8 mouse cellular contexts compared by ENCODE assay signal in genomic region chr3:82047100-82047753, GRCm38 (mm10). TPM values are rescaled to one million over a fixed set of nuclear protein-coding genes. Genes with fewer than 3 reads are reported as not detected.
DNase-seq lines count a peak whose midpoint lies in the region; ATAC-seq and TF ChIP-seq lines count a peak whose summit lies in the region.
"Had no signal": no experiment of that assay in that cellular context is flagged by ENCODE, and none has a peak within 500 bp of the region (broad histone marks: within the 10 kb centered on the region; RNA-seq: fewer than 3 reads in every experiment).

No protein-coding gene starts in this region.

- H3K9me3 ChIP-seq in liver, embryonic 11.5 days (ENCODE audit: control insufficient read depth, low read length), result no peaks in the 10 kb centered on the region
- no peaks in the 10 kb centered on the region for H3K9me3 ChIP-seq in ES-E14 (ENCODE audit: control insufficient read depth, insufficient read depth, low read depth, low read length)
- H3K9me3 ChIP-seq in forebrain, embryonic 16.5 days (ENCODE audit: control insufficient read depth, low read length), result no peaks in the 10 kb centered on the region
- H3K9me3 ChIP-seq in limb, embryonic 10.5 days (replicated peaks), result no peaks in the 10 kb centered on the region

- no peak overlapping the region for H3K9ac ChIP-seq in liver, embryonic 11.5 days (ENCODE audit: low read depth, low read length)
- no peak overlapping the region for H3K9ac ChIP-seq in ES-E14 (ENCODE audit: insufficient read depth, low read depth, low read length, poor library complexity, severe bottlenecking)
- H3K9ac ChIP-seq in forebrain, embryonic 16.5 days (replicated peaks; ENCODE audit: low read depth, low read length), result no peak overlapping the region

- H3K4me3 ChIP-seq in liver, embryonic 11.5 days (ENCODE audit: low read depth, low read length), result no peak overlapping the region
- no peak overlapping the region for H3K4me3 ChIP-seq in ES-E14 (ENCODE audit: insufficient read depth in 1 of 2, low read depth in 1 of 2, low read length in 2 of 2, poor library complexity in 1 of 2, severe bottlenecking in 1 of 2)
- no peak overlapping the region for H3K4me3 ChIP-seq in bone marrow, adult 2 months (replicated peaks; ENCODE audit: control insufficient read depth, low read depth, low read length)
- no peak overlapping the region for H3K4me3 ChIP-seq in forebrain, embryonic 16.5 days (replicated peaks; ENCODE audit: low read length)
- no peak overlapping the region for H3K4me3 ChIP-seq in limb, embryonic 10.5 days

- TF ChIP-seq CTCF in bone marrow, adult 2 months (IDR thresholded peaks at IDR 0.05; ENCODE audit: control insufficient read depth, insufficient read depth, low read length), result peak; percentile 11; the same call in 1 of the 2 replicates

- no peaks in the 10 kb centered on the region for H3K4me1 ChIP-seq in liver, embryonic 11.5 days (replicated peaks; ENCODE audit: control insufficient read depth, insufficient read depth, low read length)
- H3K4me1 ChIP-seq in ES-E14 (ENCODE audit: control insufficient read depth in 2 of 2, insufficient read depth in 2 of 2, low read length in 2 of 2, poor library complexity in 1 of 2), result no peaks in the 10 kb centered on the region
- no peaks in the 10 kb centered on the region for H3K4me1 ChIP-seq in bone marrow, adult 2 months (ENCODE audit: control insufficient read depth, insufficient read depth, low read length)
- peaks cover 10% of the 10 kb centered on the region for H3K4me1 ChIP-seq in forebrain, embryonic 16.5 days (replicated peaks; ENCODE audit: control insufficient read depth, insufficient read depth, low read length)
- H3K4me1 ChIP-seq in limb, embryonic 10.5 days, result peaks cover 11% of the 10 kb centered on the region; the same call in 1 of the 2 replicates

- H3K36me3 ChIP-seq in liver, embryonic 11.5 days (ENCODE audit: control insufficient read depth, insufficient read depth, low read length), result no peaks in the 10 kb centered on the region
- H3K36me3 ChIP-seq in ES-E14 (ENCODE audit: control insufficient read depth, insufficient read depth, low read length, poor library complexity, severe bottlenecking), result no peaks in the 10 kb centered on the region
- no peaks in the 10 kb centered on the region for H3K36me3 ChIP-seq in forebrain, embryonic 16.5 days (ENCODE audit: control insufficient read depth, insufficient read depth)
- H3K36me3 ChIP-seq in limb, embryonic 10.5 days, result no peaks in the 10 kb centered on the region

- H3K27ac ChIP-seq in liver, embryonic 11.5 days (ENCODE audit: low read depth, low read length), result no peak overlapping the region
- H3K27ac ChIP-seq in ES-E14 (ENCODE audit: insufficient read depth, low read depth, low read length, poor library complexity, severe bottlenecking), result no peak overlapping the region
- H3K27ac ChIP-seq in bone marrow, adult 2 months (ENCODE audit: control insufficient read depth, insufficient read depth, low read depth, low read length, poor library complexity), result no peak overlapping the region
- H3K27ac ChIP-seq in forebrain, embryonic 16.5 days (ENCODE audit: low read length), result no peak overlapping the region
- no peak overlapping the region for H3K27ac ChIP-seq in limb, embryonic 10.5 days
- H3K27ac ChIP-seq: macrophage had no signal

- no peak for ATAC-seq in liver, embryonic 11.5 days (replicated peaks; ENCODE audit: low FRiP score)
- ATAC-seq in forebrain, embryonic 16.5 days, result peak; percentile 68

- peak; percentile 21 for DNase-seq in liver
- no peak for DNase-seq in liver, embryonic 11.5 days (ENCODE audit: low spot score)
- DNase-seq in ES-E14 (ENCODE audit: low read depth, low spot score), result peak; percentile 13
- DNase-seq in limb, embryonic 10.5 days (ENCODE audit: low spot score), result peak; percentile 49
- DNase-seq in right cerebral cortex, postnatal 14 days, result peak; percentile 67

- 34% methylated on average over 8 of the region's 8 CpGs for WGBS in liver, embryonic 11.5 days
- 33% methylated on average over 8 of the region's 8 CpGs for WGBS in bone marrow, adult 2 months
- WGBS in forebrain, embryonic 16.5 days, result 26% methylated on average over 8 of the region's 8 CpGs
- 39% methylated on average over 8 of the region's 8 CpGs for WGBS in limb, embryonic 10.5 days

- in situ Hi-C loops in ES-E14 (cut with MboI; ENCODE audit: low sequenced_read_pairs in 2 of 2, unreplicated experiment in 2 of 2), result no loop called here

- H3K4me2 ChIP-seq in liver, embryonic 11.5 days, result no peak overlapping the region
- no peak overlapping the region for H3K4me2 ChIP-seq in forebrain, embryonic 16.5 days (ENCODE audit: low read length)

- TF ChIP-seq POLR2A in bone marrow, adult 2 months (IDR thresholded peaks at IDR 0.05; ENCODE audit: borderline replicate concordance, control insufficient read depth, low read depth, low read length), result no peak

- H3K27me3 ChIP-seq in liver, embryonic 11.5 days (replicated peaks; ENCODE audit: control insufficient read depth, insufficient read depth, low read length), result no peaks in the 10 kb centered on the region
- H3K27me3 ChIP-seq in forebrain, embryonic 16.5 days (replicated peaks; ENCODE audit: control insufficient read depth, insufficient read depth, low read length), result no peaks in the 10 kb centered on the region
- H3K27me3 ChIP-seq in limb, embryonic 10.5 days (ENCODE audit: low read depth, poor library complexity, severe bottlenecking), result no peaks in the 10 kb centered on the region

TF ChIP-seq in ES-E14, 5 proteins besides CTCF, POLR2A, EP300 and RAD21:
- TF ChIP-seq ZC3H11A (IDR thresholded peaks at IDR 0.05; ENCODE audit: borderline replicate concordance, low read depth, low read length) (0 out of 2 replicates have a peak, but pooled peaks have one; percentile 4), HCFC1 (IDR thresholded peaks at IDR 0.05; ENCODE audit: borderline replicate concordance, insufficient read depth, low read length) (no peak)
TF ChIP-seq in ES-E14: peak in this region for 1.

RNA-seq across cellular contexts. Expression of gene Gucy1b1, which starts 27.3 kb away (rescaled TPM):
- 18.2 and 23.5 TPM in 2 replicates for polyA plus RNA-seq in liver, embryonic 11.5 days (2014; fragmentation: Nextera tagmentation; extraction: Ambion mirVana)
- 0.26 and 0.49 TPM in 2 replicates for total RNA-seq in ES-E14 (2012; rRNA removed)
- 5.2 and 5.6 TPM in 2 replicates for polyA plus RNA-seq in bone marrow, adult 2 months (2011; ENCODE audit: insufficient read depth, insufficient read length, low replicate concordance, missing spikeins)
- 79.4 and 82.4 TPM in 2 replicates for polyA plus RNA-seq in forebrain, embryonic 16.5 days (2015; fragmentation: Nextera tagmentation; extraction: Ambion mirVana)
- 1.3 and 1.9 TPM in 2 replicates for polyA plus RNA-seq in limb, embryonic 10.5 days (2016; fragmentation: Nextera tagmentation; extraction: Ambion mirVana)
